Mouse (Mus musculus): ENCODE measurements around the gene Lix1l. TPM values are rescaled to one million over a fixed set of nuclear protein-coding genes. Genes with fewer than 3 reads are reported as not detected.
"Not testable (repeated sequence)": the region's sequence is repeated elsewhere in the genome, so short reads cannot be mapped to it uniquely, and the experiment has no call there.

Lix1l gene
- total RNA-seq, 2 experiments from 2014 or later, result 2.1 to 2.2 TPM

DNA sequence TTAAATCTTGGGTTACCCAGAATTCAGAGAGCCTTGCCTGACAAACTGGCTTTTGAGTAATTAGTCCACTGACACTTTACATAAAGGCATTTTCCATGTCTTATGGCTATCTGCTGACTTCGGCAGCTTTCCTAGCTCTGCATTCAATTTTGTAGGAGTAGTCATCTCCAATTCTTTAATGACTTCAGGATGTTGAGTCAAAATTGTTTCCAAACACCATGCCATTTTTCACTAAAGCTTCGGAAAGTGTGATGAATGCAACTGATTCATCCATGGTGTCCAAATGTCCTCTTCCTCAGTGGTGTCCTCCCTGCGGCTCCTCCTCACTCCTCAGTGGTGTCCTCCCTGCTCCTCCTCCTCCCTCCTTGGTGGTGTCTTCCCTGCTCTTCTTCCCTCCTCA is 17.0 kb downstream of the Lix1l start:
- no peak for ATAC-seq (replicated peaks; ENCODE audit: poor library complexity, severe bottlenecking)

GRCm38 (mm10) chr3:96623201-96623600 is 22.3 kb downstream of the Lix1l start:
- no peak for ATAC-seq (replicated peaks; ENCODE audit: poor library complexity, severe bottlenecking)

- ATAC-seq (replicated peaks; ENCODE audit: poor library complexity, severe bottlenecking), result peak; percentile 99
Measured at GRCm38 (mm10) chr3:96629729-96630600, 29.0 kb downstream of the Lix1l start, which contains the start of gene Rbm8a. Rbm8a (plus strand) TSS chr3:96629933.

DNA sequence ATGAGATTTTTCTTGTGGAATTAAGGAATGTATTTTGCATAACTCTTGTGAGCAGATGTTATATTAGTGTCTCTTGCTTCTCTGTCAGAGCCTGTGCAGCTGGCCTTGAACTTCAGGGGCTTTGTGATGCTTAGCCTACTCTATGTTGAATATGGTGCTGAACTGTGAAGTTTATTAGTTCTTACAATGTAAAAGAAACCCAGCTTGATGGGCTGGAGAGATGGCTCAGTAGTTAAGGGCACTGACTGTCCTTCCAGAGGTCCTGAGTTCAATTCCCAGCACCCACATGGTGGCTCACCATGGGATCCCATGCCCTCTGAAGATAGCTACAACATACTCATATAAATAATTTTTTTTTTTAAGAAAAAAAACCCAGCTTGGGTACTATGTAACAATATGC is 31.1 kb downstream of the Lix1l start:
- ATAC-seq (replicated peaks; ENCODE audit: poor library complexity, severe bottlenecking), result no peak

DNA sequence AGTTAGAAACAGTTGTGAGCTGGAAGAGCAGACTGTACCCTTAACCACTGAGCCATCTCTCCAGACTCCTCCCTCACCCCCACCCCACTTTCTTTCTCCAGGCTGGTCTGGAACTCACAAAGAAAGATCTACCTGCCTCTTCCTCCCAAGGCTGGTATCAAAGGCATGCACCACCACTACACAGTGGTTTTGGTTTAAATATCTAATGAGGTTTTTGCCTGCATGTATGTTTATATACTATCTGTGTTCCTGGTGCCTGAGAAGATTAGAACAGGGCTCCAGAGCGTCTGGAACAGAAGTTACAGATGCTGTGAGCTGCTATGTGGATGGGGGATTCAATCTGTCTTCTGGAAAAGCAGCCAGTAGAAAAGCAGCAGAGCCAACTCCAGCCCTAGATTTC is 33.1 kb downstream of the Lix1l start:
- ATAC-seq (replicated peaks; ENCODE audit: poor library complexity, severe bottlenecking), result no peak

GRCm38 (mm10) chr3:96634928-96635879 is 34.3 kb downstream of the Lix1l start, which contains the start of the genes Pex11b and Gm42957:
Pex11b (plus strand) TSS chr3:96635376.
Gm42957 (plus strand) TSS chr3:96635474.
- ATAC-seq (replicated peaks; ENCODE audit: poor library complexity, severe bottlenecking), result peak; percentile 88

GRCm38 (mm10) chr3:96635906-96636305 is 35.0 kb downstream of the Lix1l start:
- no peak for ATAC-seq (replicated peaks; ENCODE audit: poor library complexity, severe bottlenecking)

GRCm38 (mm10) chr3:96636448-96636847 is 35.5 kb downstream of the Lix1l start:
- ATAC-seq (replicated peaks; ENCODE audit: poor library complexity, severe bottlenecking), result no peak

DNA sequence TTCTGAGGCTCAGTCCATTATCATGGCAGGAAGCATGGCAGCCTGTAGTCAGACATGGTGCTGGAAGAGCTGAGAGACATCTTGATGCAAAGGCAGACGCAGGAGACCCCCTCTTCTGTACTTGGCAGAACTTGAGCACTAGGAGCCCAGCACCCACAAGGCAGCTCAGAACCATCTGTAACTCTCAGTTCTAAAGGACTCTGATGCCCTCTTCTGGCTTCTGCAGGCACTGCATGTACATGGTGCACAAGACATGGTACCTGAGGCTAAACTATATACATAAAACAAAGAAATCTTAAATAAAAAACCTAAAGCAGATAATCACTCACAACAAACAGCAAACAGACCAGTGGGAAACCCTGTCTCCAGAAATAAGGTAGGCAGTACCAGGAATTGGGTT is 38.3 kb downstream of the Lix1l start:
- ATAC-seq (replicated peaks; ENCODE audit: poor library complexity, severe bottlenecking), result peak; percentile 50

DNA sequence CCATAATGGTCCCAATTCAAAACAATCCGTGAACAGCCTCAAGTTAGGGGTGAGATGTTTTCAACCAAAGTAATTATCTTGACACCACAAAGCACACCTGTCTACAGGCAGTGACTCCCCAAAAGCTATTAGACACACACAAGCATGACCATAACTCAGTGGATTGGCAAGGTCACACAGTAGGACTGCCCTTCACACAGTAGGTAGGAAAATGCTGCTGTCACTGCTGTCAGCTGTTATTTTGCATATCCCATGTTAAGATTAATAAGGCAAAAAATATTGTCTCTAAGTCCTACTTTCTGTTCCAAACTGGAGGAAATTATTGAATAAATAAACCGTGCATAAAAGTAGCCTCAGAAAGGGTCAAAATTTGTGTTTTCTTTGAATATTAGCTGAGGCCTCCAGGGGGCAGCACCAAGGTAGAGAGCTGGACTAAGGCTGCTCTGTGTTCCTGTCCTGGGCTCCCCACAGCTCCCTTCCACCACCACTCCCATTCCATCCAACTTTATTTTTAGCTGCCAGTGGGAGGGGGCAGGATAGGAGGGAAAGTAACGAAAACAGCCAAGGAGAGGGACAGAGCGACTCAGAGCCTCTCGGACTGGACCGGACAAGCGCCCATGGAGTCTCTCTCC is 44.2 kb downstream of the Lix1l start, which contains the start of gene Itga10:
Gene Itga10 (plus strand): TSS at position 567 of the 632 bp plus-strand sequence.
- 0 out of 2 replicates have a peak, but pooled peaks have one; percentile 33 for ATAC-seq (replicated peaks; ENCODE audit: poor library complexity, severe bottlenecking)

DNA sequence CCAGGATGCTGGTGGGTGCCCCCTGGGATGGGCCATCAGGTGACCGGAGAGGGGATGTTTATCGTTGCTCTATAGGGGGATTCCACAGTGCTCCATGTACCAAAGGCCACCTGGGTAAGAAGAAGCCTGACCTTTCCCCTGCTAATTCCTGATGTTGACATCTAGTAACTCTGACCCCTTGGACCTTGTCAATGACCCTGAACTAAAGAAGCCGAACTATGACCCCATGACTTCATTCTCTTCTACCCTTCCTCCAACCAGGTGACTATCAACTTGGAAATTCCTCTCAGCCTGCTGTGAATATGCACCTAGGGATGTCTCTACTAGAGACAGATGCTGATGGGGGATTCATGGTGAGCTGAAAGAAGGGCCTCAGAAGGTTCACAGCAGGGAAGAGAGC is 46.4 kb downstream of the Lix1l start:
- ATAC-seq (replicated peaks; ENCODE audit: poor library complexity, severe bottlenecking), result no peak

- ATAC-seq (replicated peaks; ENCODE audit: poor library complexity, severe bottlenecking), result peak; percentile 29
Measured at GRCm38 (mm10) chr3:96660901-96661300, 60.0 kb downstream of the Lix1l start.

DNA sequence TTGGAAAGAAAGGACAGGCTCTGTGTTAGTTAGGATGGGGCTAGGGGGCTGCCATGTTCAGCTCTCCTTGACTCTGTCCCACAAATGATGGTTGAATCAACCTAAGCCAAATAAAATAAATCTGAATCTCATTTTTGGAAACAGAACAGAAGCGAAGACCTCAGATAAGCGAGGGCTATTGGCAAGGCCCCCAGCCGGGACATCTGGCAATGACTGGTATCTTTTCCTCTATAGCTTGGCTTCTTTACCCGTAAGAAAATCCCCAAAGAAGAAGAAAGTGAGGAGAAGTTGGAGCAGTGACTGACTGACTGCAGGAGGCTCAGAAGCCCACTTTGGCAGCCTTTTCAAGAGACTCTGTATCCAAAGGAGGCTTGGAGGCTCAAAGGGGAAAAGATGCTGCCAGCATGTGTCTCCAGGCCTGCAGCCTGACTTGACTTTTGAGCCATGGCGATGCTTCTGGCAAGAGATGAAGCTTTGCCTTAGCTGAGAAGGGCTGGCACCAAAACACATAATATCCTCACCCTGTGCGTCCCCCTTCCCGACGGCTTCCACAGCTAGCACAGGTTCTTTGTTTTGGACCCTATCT is 61.9 kb downstream of the Lix1l start:
- no peak for ATAC-seq (replicated peaks; ENCODE audit: poor library complexity, severe bottlenecking)

DNA sequence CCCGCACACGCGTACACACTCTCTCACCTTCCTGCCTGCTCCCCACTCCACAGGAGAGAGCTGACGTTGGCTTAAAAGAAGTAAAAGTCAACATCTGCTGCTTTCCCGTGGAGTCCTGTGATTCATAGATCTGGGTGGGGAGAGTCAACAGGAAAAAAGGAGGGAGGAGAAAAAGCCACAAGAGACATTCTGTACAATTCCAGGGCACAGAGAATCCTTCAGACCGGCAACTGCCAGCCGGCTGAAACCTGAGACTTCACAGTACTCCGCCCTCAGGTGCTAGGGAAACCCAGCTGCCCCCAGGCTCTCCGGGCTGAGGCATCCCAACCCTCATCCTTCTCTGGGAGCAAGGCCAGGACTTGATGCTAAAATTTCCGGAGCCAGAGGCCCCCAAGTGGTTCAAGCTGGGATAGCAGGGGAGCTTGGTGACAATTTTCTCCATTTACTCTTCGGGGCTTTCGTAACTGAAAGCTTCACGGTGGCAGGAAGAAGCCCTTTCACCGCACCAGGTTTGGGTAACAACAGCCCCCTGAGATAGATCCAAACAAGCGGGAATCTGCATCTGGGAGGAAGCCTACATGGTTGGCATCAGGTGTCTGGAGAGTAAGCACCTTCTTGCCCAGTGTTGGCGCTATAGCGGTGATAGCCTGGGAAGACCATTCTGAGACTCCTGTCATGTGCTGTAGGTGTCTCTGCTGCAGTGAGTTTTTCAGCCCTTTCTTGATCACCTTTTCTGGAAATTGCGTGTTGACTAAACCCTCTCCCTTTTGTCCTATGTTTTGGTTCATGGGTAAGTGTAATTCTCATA is 62.7 kb downstream of the Lix1l start:
- ATAC-seq (replicated peaks; ENCODE audit: poor library complexity, severe bottlenecking), result peak; percentile 73

DNA sequence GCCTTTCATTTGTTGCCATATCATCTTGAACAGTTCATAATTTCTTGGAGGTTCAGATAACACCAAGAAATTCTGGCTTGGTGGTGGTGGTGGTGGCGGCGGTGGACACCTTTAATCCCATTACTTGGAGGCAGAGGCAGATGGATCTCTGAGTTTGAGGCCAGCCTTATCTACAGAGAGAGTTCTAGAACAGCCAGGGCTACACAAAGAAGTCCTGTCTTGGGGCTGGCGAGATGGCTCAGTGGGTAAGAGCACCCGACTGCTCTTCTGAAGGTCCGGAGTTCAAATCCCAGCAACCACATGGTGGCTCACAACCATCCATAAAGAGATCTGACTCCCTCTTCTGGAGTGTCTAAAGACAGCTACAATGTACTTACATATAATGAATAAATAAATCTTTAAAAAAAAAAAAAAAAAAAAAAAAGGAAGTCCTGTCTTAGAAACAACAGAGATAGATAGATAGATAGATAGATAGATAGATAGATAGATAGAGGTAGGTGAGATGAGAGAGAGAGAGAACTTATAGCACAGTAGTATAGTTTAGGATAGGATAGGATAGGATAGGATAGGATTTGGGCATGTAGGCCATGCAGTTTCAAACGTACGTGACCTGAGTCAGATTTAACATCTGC is 64.9 kb downstream of the Lix1l start:
- ATAC-seq (replicated peaks; ENCODE audit: poor library complexity, severe bottlenecking), result not testable (repeated sequence)

GRCm38 (mm10) chr3:96666916-96667315 is 66.0 kb downstream of the Lix1l start:
- ATAC-seq (replicated peaks; ENCODE audit: poor library complexity, severe bottlenecking), result no peak

DNA sequence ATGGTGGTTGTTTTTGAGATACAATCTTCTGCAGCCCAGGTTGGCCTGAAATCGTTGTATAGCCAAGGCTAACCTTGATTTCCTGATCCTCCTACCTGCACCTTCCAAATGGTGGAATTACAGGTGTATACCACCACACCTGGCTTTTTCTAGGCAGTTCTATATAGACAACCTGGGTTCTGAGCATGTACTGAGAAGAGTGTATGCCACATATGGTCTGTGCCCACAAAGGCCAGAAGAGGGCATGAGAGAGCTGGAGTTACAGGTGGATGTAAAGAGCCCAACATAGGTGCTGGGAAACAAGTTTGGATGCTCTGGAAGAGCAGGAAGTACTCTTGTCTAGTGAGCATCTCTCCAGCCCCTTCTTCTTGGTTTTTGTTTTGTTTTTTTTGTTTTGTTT is 66.4 kb downstream of the Lix1l start:
- ATAC-seq (replicated peaks; ENCODE audit: poor library complexity, severe bottlenecking), result no peak

DNA sequence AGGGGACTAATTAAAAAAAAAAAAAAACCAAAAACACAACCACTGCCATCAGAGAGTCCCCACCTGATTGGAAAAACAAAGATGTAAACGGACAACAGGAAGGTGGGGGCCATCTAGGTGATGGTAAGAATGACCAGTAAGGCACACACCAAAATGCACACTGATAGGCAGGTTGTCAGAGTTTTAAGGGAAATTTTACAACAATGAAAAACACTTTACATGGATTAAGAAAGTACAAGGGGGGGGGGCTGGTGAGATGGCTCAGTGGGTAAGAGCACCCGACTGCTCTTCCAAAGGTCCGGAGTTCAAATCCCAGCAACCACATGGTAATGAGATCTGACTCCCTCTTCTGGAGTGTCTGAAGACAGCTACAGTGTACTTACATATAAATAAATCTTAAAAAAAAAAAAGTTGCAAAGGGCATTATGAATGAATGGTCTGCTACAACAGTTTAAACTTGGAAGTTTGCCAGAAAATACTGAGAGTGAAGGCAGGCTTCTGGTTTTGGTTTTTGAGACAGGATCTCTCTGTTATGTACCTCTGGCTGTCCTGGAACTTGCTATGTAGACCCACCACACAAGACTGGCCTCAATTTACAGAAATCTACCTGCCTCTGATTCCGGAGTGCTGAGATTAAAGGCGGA is 67.6 kb downstream of the Lix1l start:
- no peak for ATAC-seq (replicated peaks; ENCODE audit: poor library complexity, severe bottlenecking)
